9 mouse cellular contexts compared by ENCODE assay signal in genomic region chr11:50132265-50132664, GRCm38 (mm10). TPM values are rescaled to one million over a fixed set of nuclear protein-coding genes. Genes with fewer than 3 reads are reported as not detected.
A peak's percentile ranks its signal among the peaks of the same experiment; 100 is the strongest.
DNase-seq lines count a peak whose midpoint lies in the region; ATAC-seq and TF ChIP-seq lines count a peak whose summit lies in the region.
"Had no signal": no experiment of that assay in that cellular context is flagged by ENCODE, and none has a peak within 500 bp of the region (broad histone marks: within the 10 kb centered on the region; RNA-seq: fewer than 3 reads in every experiment).

No protein-coding gene starts in this region.

- no peaks in the 10 kb centered on the region for H3K9me3 ChIP-seq in intestine, embryonic 16.5 days (ENCODE audit: control insufficient read depth, low read length)
- H3K9me3 ChIP-seq in neural tube, embryonic 13.5 days: no peaks in the 10 kb centered on the region

- peak overlapping the region; percentile 97 for H3K4me3 ChIP-seq in lung, adult 2 months (replicated peaks; ENCODE audit: extremely low read depth, low read depth, low read length)
- peak overlapping the region; percentile 76 for H3K4me3 ChIP-seq in embryonic fibroblast, embryonic 13.5 days (ENCODE audit: insufficient read depth, low read length)
- H3K4me3 ChIP-seq in intestine, embryonic 16.5 days (ENCODE audit: low read length): peak overlapping the region; percentile 92
- H3K4me3 ChIP-seq in neural tube, embryonic 13.5 days: peak overlapping the region; percentile 65

- peaks cover 7% of the 10 kb centered on the region for H3K4me1 ChIP-seq in lung, adult 2 months (ENCODE audit: control insufficient read depth, insufficient read depth, low read length)
- H3K4me1 ChIP-seq in embryonic fibroblast, embryonic 13.5 days (ENCODE audit: control insufficient read depth, insufficient read depth, low read length): 0 out of 2 replicates have a peak, but pooled peaks cover 4% of the 10 kb centered on the region
- peaks cover 18% of the 10 kb centered on the region for H3K4me1 ChIP-seq in intestine, embryonic 16.5 days (ENCODE audit: control insufficient read depth, insufficient read depth, low read length)
- H3K4me1 ChIP-seq in neural tube, embryonic 13.5 days (replicated peaks): peaks cover 23% of the 10 kb centered on the region

- 0 out of 2 replicates have a peak, but pooled peaks cover 2% of the 10 kb centered on the region for H3K36me3 ChIP-seq in intestine, embryonic 16.5 days (ENCODE audit: control insufficient read depth, insufficient read depth, low read length)
- peaks cover 21% of the 10 kb centered on the region for H3K36me3 ChIP-seq in neural tube, embryonic 13.5 days

- TF ChIP-seq CTCF in lung, adult 2 months (IDR thresholded peaks at IDR 0.05; ENCODE audit: insufficient read depth, low read length): no peak
- TF ChIP-seq CTCF in embryonic fibroblast, embryonic 13.5 days (IDR thresholded peaks at IDR 0.05; ENCODE audit: borderline replicate concordance, insufficient read depth, low read length): no peak

- WGBS in lung, adult 2 months: 72% methylated on average over 6 of the region's 6 CpGs
- WGBS in intestine, embryonic 16.5 days: 83% methylated on average over 6 of the region's 6 CpGs
- WGBS in neural tube, embryonic 13.5 days: 81% methylated on average over 6 of the region's 6 CpGs

- H3K4me2 ChIP-seq in intestine, embryonic 16.5 days (ENCODE audit: low read depth, low read length): peak overlapping the region; percentile 89
- H3K4me2 ChIP-seq in neural tube, embryonic 13.5 days: peak overlapping the region; percentile 83

- peak overlapping the region; percentile 100 for H3K9ac ChIP-seq in intestine, embryonic 16.5 days (ENCODE audit: low read depth, low read length)
- peak overlapping the region; percentile 92 for H3K9ac ChIP-seq in neural tube, embryonic 13.5 days

- DNase-seq in lung, adult 2 months: no peak
- DNase-seq in lung, postnatal 36 days: no peak
- no peak for DNase-seq in T-cell, adult 2 months (ENCODE audit: low spot score)
- no peak for DNase-seq in spleen, postnatal 4 days (ENCODE audit: low spot score in 2 of 2)
- DNase-seq: adrenal gland, postnatal 14 days had no signal

- no peak for ATAC-seq in intestine, embryonic 16.5 days
- no peak for ATAC-seq in neural tube, embryonic 13.5 days (ENCODE audit: low read depth)
- no peak for ATAC-seq in inflammation-experienced regulatory T-cells, adult 6 months

- H3K27ac ChIP-seq in embryonic fibroblast, embryonic 13.5 days (ENCODE audit: insufficient read depth, low read length): no peak overlapping the region
- H3K27ac ChIP-seq in intestine, embryonic 16.5 days (ENCODE audit: low read length): no peak overlapping the region
- H3K27ac ChIP-seq in neural tube, embryonic 13.5 days (replicated peaks): no peak overlapping the region; the same call in 1 of the 2 replicates

- TF ChIP-seq POLR2A in lung, adult 2 months (IDR thresholded peaks at IDR 0.05; ENCODE audit: borderline replicate concordance, extremely low read depth, low read depth, low read length): no peak
- TF ChIP-seq POLR2A in embryonic fibroblast, embryonic 13.5 days (IDR thresholded peaks at IDR 0.05; ENCODE audit: low read depth, low read length): no peak

- H3K27me3 ChIP-seq in intestine, embryonic 16.5 days (replicated peaks; ENCODE audit: control insufficient read depth, insufficient read depth, low read length): no peaks in the 10 kb centered on the region
- H3K27me3 ChIP-seq in neural tube, embryonic 13.5 days: no peaks in the 10 kb centered on the region

RNA-seq across cellular contexts. Expression of gene Tbc1d9b, which starts 1.1 kb away (rescaled TPM):
- polyA plus RNA-seq in lung, adult 2 months (2012; rRNA removed): 66.1 and 68.4 TPM in 2 replicates
- polyA plus RNA-seq in embryonic fibroblast, embryonic 13.5 days (2011; ENCODE audit: insufficient read length, low read depth, missing spikeins): 72.3 and 76.8 TPM in 2 replicates
- 29.9 and 32.5 TPM in 2 replicates for polyA plus RNA-seq in intestine, embryonic 16.5 days (2015; fragmentation: Nextera tagmentation; extraction: Ambion mirVana)
- 36.1 and 39.2 TPM in 2 replicates for polyA plus RNA-seq in neural tube, embryonic 13.5 days (2015; fragmentation: Nextera tagmentation; extraction: Ambion mirVana)
- 10 to 100 TPM; 18.4 to 23.5 (median 20.9) TPM for polyA plus RNA-seq in inflammation-experienced regulatory T-cells, adult 6 months (2017; shearing (Covaris generic))

RNA-seq across cellular contexts. Expression of gene Mrnip, which starts 42.0 kb away (rescaled TPM):
- 2.7 and 4.5 TPM in 2 replicates for polyA plus RNA-seq in lung, adult 2 months (2012; rRNA removed)
- 2.9 and 3.7 TPM in 2 replicates for polyA plus RNA-seq in embryonic fibroblast, embryonic 13.5 days (2011; ENCODE audit: insufficient read length, low read depth, missing spikeins)
- polyA plus RNA-seq in intestine, embryonic 16.5 days (2015; fragmentation: Nextera tagmentation; extraction: Ambion mirVana): 10.3 and 12.4 TPM in 2 replicates
- 23.1 and 31.9 TPM in 2 replicates for polyA plus RNA-seq in neural tube, embryonic 13.5 days (2015; fragmentation: Nextera tagmentation; extraction: Ambion mirVana)
- 10 to 100 TPM; 11.1 to 14.0 (median 12.5) TPM for polyA plus RNA-seq in inflammation-experienced regulatory T-cells, adult 6 months (2017; shearing (Covaris generic))
